ENCODE assay signal across 11 mouse cellular contexts in genomic region chr15:98777005-98777616, GRCm38 (mm10). TPM values are rescaled to one million over a fixed set of nuclear protein-coding genes. Genes with fewer than 3 reads are reported as not detected.
DNase-seq lines count a peak whose midpoint lies in the region; ATAC-seq and TF ChIP-seq lines count a peak whose summit lies in the region.
"Had no signal": no experiment of that assay in that cellular context is flagged by ENCODE, and none has a peak within 500 bp of the region (broad histone marks: within the 10 kb centered on the region; RNA-seq: fewer than 3 reads in every experiment).

No protein-coding gene starts in this region.

- WGBS in kidney, embryonic 16.5 days: 2% methylated on average over 19 of the region's 19 CpGs
- under 1% methylated on average over 19 of the region's 19 CpGs for WGBS in forebrain, embryonic 12.5 days
- 2% methylated on average over 19 of the region's 19 CpGs for WGBS in midbrain, embryonic 15.5 days

- DNase-seq in kidney, adult 18-20 months: no peak
- DNase-seq in cerebellum, adult 8-10 months: no peak
- no peak for DNase-seq in adrenal gland, adult 2 months
- DNase-seq in frontal cortex, postnatal 10 days (ENCODE audit: low spot score in 2 of 2): no peak
- DNase-seq: cerebellum, postnatal 14 days had no signal

- H3K27ac ChIP-seq in kidney, embryonic 16.5 days (ENCODE audit: low read length): no peak overlapping the region
- H3K27ac ChIP-seq in ES-Bruce4 (ENCODE audit: insufficient read depth, low read length): no peak overlapping the region
- no peak overlapping the region for H3K27ac ChIP-seq in forebrain, embryonic 12.5 days
- H3K27ac ChIP-seq in midbrain, embryonic 15.5 days: no peak overlapping the region
- H3K27ac ChIP-seq: hindbrain, embryonic 15.5 days had no signal

- peak overlapping the region; percentile 38 for H3K9ac ChIP-seq in kidney, embryonic 16.5 days (replicated peaks; ENCODE audit: low read length)
- 0 out of 2 replicates have a peak overlapping the region, but pooled peaks have one; percentile 39 for H3K9ac ChIP-seq in ES-Bruce4 (ENCODE audit: low read depth, poor library complexity, severe bottlenecking)
- H3K9ac ChIP-seq in forebrain, embryonic 12.5 days: no peak overlapping the region
- H3K9ac ChIP-seq in midbrain, embryonic 15.5 days: no peak overlapping the region
- H3K9ac ChIP-seq: hindbrain, embryonic 15.5 days had no signal

- H3K4me2 ChIP-seq in kidney, embryonic 16.5 days (replicated peaks; ENCODE audit: low read depth, low read length): no peak overlapping the region
- peak overlapping the region; percentile 41; the same call in 1 of the 2 replicates for H3K4me2 ChIP-seq in forebrain, embryonic 12.5 days
- H3K4me2 ChIP-seq in midbrain, embryonic 15.5 days: no peak overlapping the region; the same call in 1 of the 2 replicates

- H3K4me1 ChIP-seq in kidney, embryonic 16.5 days (ENCODE audit: insufficient read depth, low read length): peaks cover 36% of the 10 kb centered on the region
- peaks cover 2% of the 10 kb centered on the region for H3K4me1 ChIP-seq in ES-Bruce4 (ENCODE audit: control insufficient read depth, insufficient read depth, low read length)
- peaks cover 45% of the 10 kb centered on the region for H3K4me1 ChIP-seq in forebrain, embryonic 12.5 days
- peaks cover 35% of the 10 kb centered on the region for H3K4me1 ChIP-seq in midbrain, embryonic 15.5 days

- ATAC-seq in kidney, embryonic 16.5 days (ENCODE audit: low FRiP score, low TSS enrichment): no peak
- no peak for ATAC-seq in forebrain, embryonic 12.5 days (ENCODE audit: low FRiP score)
- ATAC-seq in midbrain, embryonic 15.5 days (replicated peaks): no peak

- no peaks in the 10 kb centered on the region for H3K9me3 ChIP-seq in kidney, embryonic 16.5 days (ENCODE audit: low read length)
- no peaks in the 10 kb centered on the region for H3K9me3 ChIP-seq in ES-Bruce4 (replicated peaks; ENCODE audit: control insufficient read depth, insufficient read depth, low read length, poor library complexity, severe bottlenecking)
- no peaks in the 10 kb centered on the region for H3K9me3 ChIP-seq in forebrain, embryonic 12.5 days
- H3K9me3 ChIP-seq in midbrain, embryonic 15.5 days: no peaks in the 10 kb centered on the region
- H3K9me3 ChIP-seq: hindbrain, embryonic 15.5 days had no signal

- peaks cover 100% of the 10 kb centered on the region for H3K27me3 ChIP-seq in kidney, embryonic 16.5 days (ENCODE audit: insufficient read depth, low read length)
- peaks cover 30% of the 10 kb centered on the region for H3K27me3 ChIP-seq in ES-Bruce4 (ENCODE audit: control insufficient read depth, insufficient read depth, low read length, poor library complexity, severe bottlenecking)
- peaks cover 100% of the 10 kb centered on the region for H3K27me3 ChIP-seq in forebrain, embryonic 12.5 days
- peaks cover 99% of the 10 kb centered on the region for H3K27me3 ChIP-seq in midbrain, embryonic 15.5 days (replicated peaks)

- H3K4me3 ChIP-seq in kidney, embryonic 16.5 days (ENCODE audit: low read length): peak overlapping the region; percentile 27; the same call in 1 of the 2 replicates
- H3K4me3 ChIP-seq in ES-Bruce4 (ENCODE audit: low read depth, low read length): no peak overlapping the region
- 0 out of 2 replicates have a peak overlapping the region, but pooled peaks have one; percentile 24 for H3K4me3 ChIP-seq in forebrain, embryonic 12.5 days (replicated peaks)
- 0 out of 2 replicates have a peak overlapping the region, but pooled peaks have one; percentile 24 for H3K4me3 ChIP-seq in midbrain, embryonic 15.5 days

- no peak for TF ChIP-seq POLR2A in ES-Bruce4 (IDR thresholded peaks at IDR 0.05; ENCODE audit: insufficient read depth, low read length)

- no peak for TF ChIP-seq CTCF in ES-Bruce4 (IDR thresholded peaks at IDR 0.05; ENCODE audit: low read depth, low read length)

- TF ChIP-seq EP300 in ES-Bruce4 (IDR thresholded peaks at IDR 0.05; ENCODE audit: insufficient read depth, low read depth, low read length): no peak

- no peaks in the 10 kb centered on the region for H3K36me3 ChIP-seq in kidney, embryonic 16.5 days (ENCODE audit: insufficient read depth, low read length)
- H3K36me3 ChIP-seq in ES-Bruce4 (ENCODE audit: control insufficient read depth, insufficient read depth, low read length, poor library complexity, severe bottlenecking): no peaks in the 10 kb centered on the region
- no peaks in the 10 kb centered on the region for H3K36me3 ChIP-seq in forebrain, embryonic 12.5 days (replicated peaks)
- H3K36me3 ChIP-seq in midbrain, embryonic 15.5 days (replicated peaks): no peaks in the 10 kb centered on the region
- H3K36me3 ChIP-seq: hindbrain, embryonic 15.5 days had no signal

RNA-seq across cellular contexts. Expression of gene Wnt10b, which starts 0.8 kb away (rescaled TPM):
- polyA plus RNA-seq in kidney, embryonic 16.5 days (2015; fragmentation: Nextera tagmentation; extraction: Ambion mirVana): 0.17 TPM in 1 of 2 replicates, not detected in the other
- polyA plus RNA-seq in ES-Bruce4 (2011; ENCODE audit: insufficient read depth, insufficient read length, low read depth, missing spikeins): 1.7 and 1.8 TPM in 2 replicates
- polyA plus RNA-seq in forebrain, embryonic 12.5 days (2016; fragmentation: Nextera tagmentation; extraction: Ambion mirVana): 0.18 and 0.24 TPM in 2 replicates
- polyA plus RNA-seq in midbrain, embryonic 15.5 days (2015; fragmentation: Nextera tagmentation; extraction: Ambion mirVana): 0.17 TPM in 1 of 2 replicates, not detected in the other
- total RNA-seq in adrenal gland, adult 2 months (2021): 1 to 10 TPM in 1 of 2 experiments, under 1 TPM in 1; 0.84 to 2.2 TPM
- 0.45 and 2.2 TPM in 2 replicates for polyA plus RNA-seq in adrenal gland, adult 2 months (2012; rRNA removed)
- polyA plus RNA-seq: hindbrain, embryonic 15.5 days; liver, embryonic 16.5 days had no signal

RNA-seq across cellular contexts. Expression of gene Wnt1, which starts 12.5 kb away (rescaled TPM):
- not detected in 2 replicates for polyA plus RNA-seq in kidney, embryonic 16.5 days (2015; fragmentation: Nextera tagmentation; extraction: Ambion mirVana)
- not detected in 2 replicates for polyA plus RNA-seq in ES-Bruce4 (2011; ENCODE audit: insufficient read depth, insufficient read length, low read depth, missing spikeins)
- 0.18 and 0.61 TPM in 2 replicates for polyA plus RNA-seq in forebrain, embryonic 12.5 days (2016; fragmentation: Nextera tagmentation; extraction: Ambion mirVana)
- 2.0 and 2.9 TPM in 2 replicates for polyA plus RNA-seq in midbrain, embryonic 15.5 days (2015; fragmentation: Nextera tagmentation; extraction: Ambion mirVana)
- total RNA-seq in adrenal gland, adult 2 months (2021): not detected
- 0.08 TPM in 1 of 2 replicates, not detected in the other for polyA plus RNA-seq in adrenal gland, adult 2 months (2012; rRNA removed)
- polyA plus RNA-seq: liver, embryonic 16.5 days had no signal

RNA-seq across cellular contexts. Expression of gene Arf3, which starts 14.1 kb away (rescaled TPM):
- 56.3 and 59.5 TPM in 2 replicates for polyA plus RNA-seq in kidney, embryonic 16.5 days (2015; fragmentation: Nextera tagmentation; extraction: Ambion mirVana)
- polyA plus RNA-seq in ES-Bruce4 (2011; ENCODE audit: insufficient read depth, insufficient read length, low read depth, missing spikeins): 58.4 and 59.3 TPM in 2 replicates
- polyA plus RNA-seq in forebrain, embryonic 12.5 days (2016; fragmentation: Nextera tagmentation; extraction: Ambion mirVana): 58.2 and 58.3 TPM in 2 replicates
- 103 and 106 TPM in 2 replicates for polyA plus RNA-seq in midbrain, embryonic 15.5 days (2015; fragmentation: Nextera tagmentation; extraction: Ambion mirVana)
- 100 to 1,000 TPM; 130 to 136 TPM for total RNA-seq in adrenal gland, adult 2 months (2021)
- polyA plus RNA-seq in adrenal gland, adult 2 months (2012; rRNA removed): 82.4 and 106 TPM in 2 replicates

RNA-seq across cellular contexts. Expression of gene Ddn, which starts 32.2 kb away (rescaled TPM):
- polyA plus RNA-seq in kidney, embryonic 16.5 days (2015; fragmentation: Nextera tagmentation; extraction: Ambion mirVana): 2.6 and 3.3 TPM in 2 replicates
- polyA plus RNA-seq in ES-Bruce4 (2011; ENCODE audit: insufficient read depth, insufficient read length, low read depth, missing spikeins): not detected in 2 replicates
- 0.22 TPM in 1 of 2 replicates, not detected in the other for polyA plus RNA-seq in forebrain, embryonic 12.5 days (2016; fragmentation: Nextera tagmentation; extraction: Ambion mirVana)
- polyA plus RNA-seq in midbrain, embryonic 15.5 days (2015; fragmentation: Nextera tagmentation; extraction: Ambion mirVana): 0.52 and 0.81 TPM in 2 replicates
- under 1 TPM in 1 of 2 experiments, not detected in 1; 0.35 TPM for total RNA-seq in adrenal gland, adult 2 months (2021)
- 0.03 and 0.08 TPM in 2 replicates for polyA plus RNA-seq in adrenal gland, adult 2 months (2012; rRNA removed)
- polyA plus RNA-seq: liver, embryonic 16.5 days had no signal

RNA-seq across cellular contexts. Expression of gene Fkbp11, which starts 49.1 kb away (rescaled TPM):
- polyA plus RNA-seq in kidney, embryonic 16.5 days (2015; fragmentation: Nextera tagmentation; extraction: Ambion mirVana): 36.6 and 39.1 TPM in 2 replicates
- polyA plus RNA-seq in ES-Bruce4 (2011; ENCODE audit: insufficient read depth, insufficient read length, low read depth, missing spikeins): 28.2 and 30.0 TPM in 2 replicates
- 6.2 and 8.5 TPM in 2 replicates for polyA plus RNA-seq in forebrain, embryonic 12.5 days (2016; fragmentation: Nextera tagmentation; extraction: Ambion mirVana)
- 3.8 and 4.6 TPM in 2 replicates for polyA plus RNA-seq in midbrain, embryonic 15.5 days (2015; fragmentation: Nextera tagmentation; extraction: Ambion mirVana)
- total RNA-seq in adrenal gland, adult 2 months (2021): 1 to 10 TPM; 4.9 to 9.3 TPM
- 8.4 and 10.0 TPM in 2 replicates for polyA plus RNA-seq in adrenal gland, adult 2 months (2012; rRNA removed)

Comparison
In these comparisons a context has a peak if more than half of its experiments do, and no peak if none do; other contexts are left out.
1. H3K9ac ChIP-seq: peak in kidney, embryonic 16.5 days (single experiment) and ES-Bruce4 (single experiment); none in forebrain, embryonic 12.5 days (single experiment) and midbrain, embryonic 15.5 days (single experiment).